Mouse (Mus musculus) left cerebral cortex, adult 9 months (tissue): ENCODE results near the gene Grm4.
"Not testable (repeated sequence)": the region's sequence is repeated elsewhere in the genome, so short reads cannot be mapped to it uniquely, and the experiment has no call there.

Source experiments
- DNase-seq, 2 experiments: peaks; one replicate each; pipeline ENCODE4 v3.0.0; 2022; ENCODE audit warnings: low spot score in 2 of 2

Gene Grm4

GRCm38 (mm10) chr17:27393432-27393831, 127.8 kb downstream of the Grm4 start:
- DNase-seq: no peak

- peak in 1 of 2 experiments; percentile 10 for DNase-seq
Measured at GRCm38 (mm10) chr17:27392918-27393317, 128.3 kb downstream of the Grm4 start.

GRCm38 (mm10) chr17:27390019-27390418, 131.2 kb downstream of the Grm4 start:
- DNase-seq: no peak

- DNase-seq: peak in 1 of 2 experiments; percentile 37
Measured at GRCm38 (mm10) chr17:27389221-27390000, 131.8 kb downstream of the Grm4 start.

DNA sequence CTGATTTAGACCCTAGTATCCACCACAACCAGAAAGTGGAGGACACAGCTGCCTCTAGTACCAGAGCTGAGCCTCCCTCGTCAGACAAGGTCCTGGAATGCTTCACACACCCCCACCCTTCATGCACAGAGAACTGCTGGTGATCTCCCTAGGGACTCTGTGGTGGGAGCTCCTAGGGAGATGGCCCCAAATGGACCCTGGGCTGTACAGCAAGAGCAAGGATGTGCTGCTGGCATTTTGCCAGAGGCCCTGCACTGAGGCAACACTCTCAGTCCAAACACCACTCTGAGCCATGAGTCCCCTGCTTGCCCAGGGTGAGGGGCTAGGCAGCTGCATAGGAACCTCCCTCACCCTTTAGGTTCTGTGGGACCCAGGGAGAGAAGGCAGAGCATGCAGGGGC, 134.8 kb downstream of the Grm4 start:
- DNase-seq: no peak

- DNase-seq: peak; percentile 17 to 20
Measured at GRCm38 (mm10) chr17:27385513-27386261, 135.5 kb downstream of the Grm4 start.

DNA sequence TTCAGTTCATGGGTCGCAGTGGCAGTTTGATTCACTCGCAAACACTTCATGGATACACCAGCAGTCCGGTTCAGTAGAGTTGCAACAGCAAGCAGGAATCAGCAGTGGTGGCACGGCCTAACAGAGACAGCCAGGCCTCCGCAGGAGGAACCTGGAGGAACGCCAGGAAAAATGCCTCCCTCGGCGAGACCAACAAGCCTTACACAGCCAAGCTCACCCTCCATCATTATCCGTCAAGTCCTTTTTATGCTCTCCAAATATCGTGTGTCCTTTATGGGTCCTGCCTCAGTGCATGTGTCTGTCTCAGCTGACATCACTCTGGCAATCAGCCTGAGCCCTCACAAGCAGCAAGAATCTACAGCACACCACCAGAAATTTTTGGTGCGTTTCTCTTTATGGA, 138.3 kb downstream of the Grm4 start:
- DNase-seq: no peak

GRCm38 (mm10) chr17:27380911-27381459, 140.2 kb downstream of the Grm4 start:
- not testable (repeated sequence) for DNase-seq

DNA sequence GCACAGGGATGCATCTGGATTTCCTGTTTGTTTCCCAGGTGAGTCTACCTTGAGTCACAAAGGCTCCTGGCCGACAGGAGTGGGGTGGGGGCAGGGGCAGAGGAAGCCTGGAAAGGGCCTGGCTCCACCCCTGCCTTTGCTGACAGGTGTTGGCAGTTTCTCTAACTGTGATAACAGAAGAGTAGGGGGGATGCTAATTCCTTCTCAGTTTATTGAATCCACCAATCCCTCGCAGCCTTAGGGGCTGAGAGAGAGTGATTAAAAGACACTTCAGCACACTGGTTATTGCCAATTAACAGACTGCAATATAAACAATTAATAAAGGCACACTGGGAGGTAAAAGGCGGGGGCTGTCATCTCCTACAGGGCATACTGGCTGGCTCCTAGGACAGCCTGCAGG, 142.2 kb downstream of the Grm4 start:
- no peak for DNase-seq

DNA sequence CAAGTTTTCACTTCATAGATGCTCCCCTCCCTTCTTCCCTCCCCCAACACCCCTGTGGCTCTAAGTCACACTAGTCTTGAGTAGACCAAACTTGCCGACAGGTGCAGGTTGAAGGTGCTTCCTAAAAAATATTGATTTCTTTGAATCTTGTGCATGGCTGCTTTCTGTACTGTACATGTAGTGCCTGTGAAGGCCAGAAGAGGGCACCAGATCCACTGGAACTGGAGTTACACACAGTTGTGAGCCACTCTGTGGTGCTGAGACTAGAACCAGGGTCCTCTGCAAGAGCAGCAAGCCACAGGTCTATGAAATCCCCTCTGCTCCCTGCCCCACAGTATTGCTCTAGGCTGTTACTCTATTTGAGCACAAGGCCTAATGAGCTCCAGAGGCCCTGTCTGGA, 144.1 kb downstream of the Grm4 start:
- no peak for DNase-seq

GRCm38 (mm10) chr17:27375551-27375950, 145.7 kb downstream of the Grm4 start:
- DNase-seq: no peak
